ENCODE assay signal across 9 mouse cellular contexts in genomic region chr11:46848221-46848971, GRCm38 (mm10). TPM values are rescaled to one million over a fixed set of nuclear protein-coding genes. Genes with fewer than 3 reads are reported as not detected.
DNase-seq lines count a peak whose midpoint lies in the region; TF ChIP-seq lines count a peak whose summit lies in the region.
"Had no signal": no experiment of that assay in that cellular context is flagged by ENCODE, and none has a peak within 500 bp of the region (broad histone marks: within the 10 kb centered on the region; RNA-seq: fewer than 3 reads in every experiment).

No protein-coding gene starts in this region.

- H3K4me1 ChIP-seq in cerebellum, adult 2 months (ENCODE audit: control insufficient read depth, insufficient read depth, low read length), result no peaks in the 10 kb centered on the region

- WGBS in cerebellum, adult 2 months, result 30% methylated on average over 8 of the region's 8 CpGs

- no peak for TF ChIP-seq CTCF in cerebellum, adult 2 months (IDR thresholded peaks at IDR 0.05; ENCODE audit: borderline replicate concordance, insufficient read depth, low read depth, low read length)

- H3K27me3 ChIP-seq in cerebellum, adult 2 months (ENCODE audit: control insufficient read depth, insufficient read depth, low read length), result no peaks in the 10 kb centered on the region

- no peak overlapping the region for H3K4me3 ChIP-seq in cerebellum, adult 2 months (replicated peaks; ENCODE audit: insufficient read depth, low read depth, low read length)

- intact Hi-C loops in heart, postnatal 36 days (cut with DNase I), result no loop called here

- peak; percentile 5 for DNase-seq in adrenal gland, postnatal 10 days
- no peak for DNase-seq in adrenal gland, postnatal 4 days (ENCODE audit: low spot score in 2 of 2)
- peak; percentile 18 to 25 for DNase-seq in right cerebral cortex, adult 2 months (ENCODE audit: low spot score in 2 of 2)
- DNase-seq in right cerebral cortex, postnatal 25 days, result no peak
- DNase-seq in layer of hippocampus, adult 8-10 months (ENCODE audit: low spot score in 2 of 2), result peak; percentile 10 to 17
- DNase-seq in retina, postnatal 7 days (ENCODE audit: low read depth, low spot score), result peak; percentile 8
- no peak for DNase-seq in cerebellum, adult 2 months
- DNase-seq in heart, postnatal 36 days, result no peak

- TF ChIP-seq POLR2A in cerebellum, adult 2 months (IDR thresholded peaks at IDR 0.05; ENCODE audit: borderline replicate concordance, insufficient read depth, low read length), result no peak

- H3K27ac ChIP-seq in cerebellum, adult 2 months (ENCODE audit: insufficient read depth, low read length), result no peak overlapping the region

RNA-seq across cellular contexts. Expression of gene Timd4, which starts 37.8 kb away (rescaled TPM):
- 1 to 10 TPM; 4.8 to 6.4 TPM for total RNA-seq in adrenal gland, postnatal 10 days (2021)
- 1 to 10 TPM; 1.8 to 2.8 TPM for total RNA-seq in adrenal gland, postnatal 4 days (2021)
- total RNA-seq in layer of hippocampus, adult 8-10 months (2022), result not detected
- not detected in 2 replicates for polyA plus RNA-seq in cerebellum, adult 2 months (2012; rRNA removed)
- 1 to 10 TPM; 1.5 to 1.6 TPM for total RNA-seq in heart, postnatal 36 days (2021)
- total RNA-seq: common myeloid progenitor, adult 5-6 weeks had no signal

Comparison
In these comparisons a context has a peak if more than half of its experiments do, and no peak if none do; other contexts are left out.
1. DNase-seq: peak in adrenal gland, postnatal 10 days (single experiment), right cerebral cortex, adult 2 months (2 of 2), layer of hippocampus, adult 8-10 months (2 of 2) and retina, postnatal 7 days (single experiment); none in adrenal gland, postnatal 4 days (0 of 2), right cerebral cortex, postnatal 25 days (single experiment), cerebellum, adult 2 months (0 of 2) and heart, postnatal 36 days (0 of 2).